Mouse (Mus musculus) lung, adult 2 months (tissue): ENCODE data around the gene Fpr1. TPM values are rescaled to one million over a fixed set of nuclear protein-coding genes. Genes with fewer than 3 reads are reported as not detected.
"Not testable (repeated sequence)": the region's sequence is repeated elsewhere in the genome, so short reads cannot be mapped to it uniquely, and the experiment has no call there.

ENCODE experiments used
- DNase-seq: peaks from one replicate; pipeline ENCODE4 v3.0.0; 2022
- H3K4me1 ChIP-seq: fragments of 200-500 bp; 2 replicates; pipeline ENCODE4 v1.6.1; 2011; ENCODE audit warnings: low read length; ENCODE audit not compliant: control insufficient read depth, insufficient read depth
- H3K4me3 ChIP-seq: fragments of 200-500 bp; replicated peaks from 2 replicates; pipeline ENCODE3; 2011; ENCODE audit warnings: low read depth, mild to moderate bottlenecking, control low read depth, low read length; ENCODE audit errors: extremely low read depth
- CTCF ChIP-seq: fragments of 200-500 bp; IDR thresholded peaks from 2 replicates; pipeline ENCODE4 v1.5.1; 2011; ENCODE audit warnings: mild to moderate bottlenecking, low read length, control low read depth; ENCODE audit not compliant: insufficient read depth
- POLR2A ChIP-seq: fragments of 200-500 bp; IDR thresholded peaks from 2 replicates; pipeline ENCODE4 v1.6.1; 2011; ENCODE audit warnings: low read depth, mild to moderate bottlenecking, control low read depth, low read length, borderline replicate concordance; ENCODE audit errors: extremely low read depth
- WGBS: fragments of 180-500 bp; shearing (Covaris S2); methylation state at CpG from one replicate; pipeline ENCODE4 v1.1.7; 2018; 5-methylcytosine and 5-hydroxymethylcytosine counted together
- polyA plus RNA-seq: library from polyadenylated mRNA; depleted of rRNA; stranded (reverse); fragments of >200 nt; gene quantifications from 2 replicates; pipeline ENCODE4 v1.2.3, GENCODE M21; 2012

The Fpr1 gene
- polyA plus RNA-seq, 1 experiment = 19.0 TPM

- Histone ChIP-seq H3K4me1 (no peaks in the 10 kb centered on the region), H3K4me3 (no peak overlapping the region)
- WGBS = 28% methylated on average over 1 of the region's 1 CpGs
- TF ChIP-seq POLR2A (no peak), CTCF (no peak)
- DNase-seq = no peak
Observed at GRCm38 (mm10) chr17:17856612-17857011, 27.1 kb downstream of the Fpr1 start.

- DNase-seq = no peak
- Histone ChIP-seq H3K4me1 (no peaks in the 10 kb centered on the region), H3K4me3 (no peak within 1 kb of the TSS)
- no peak for TF ChIP-seq POLR2A
- TF ChIP-seq CTCF = no peak
- WGBS = 37% methylated on average over 8 of the region's 8 CpGs
Observed at GRCm38 (mm10) chr17:17855064-17855838, 28.5 kb downstream of the Fpr1 start, which contains the start of gene Has1. Gene Has1 (minus strand): TSS chr17:17855205.

GRCm38 (mm10) chr17:17849906-17850712 lies 33.6 kb downstream of the Fpr1 start:
- TF ChIP-seq CTCF (no peak), POLR2A (no peak)
- no peak for DNase-seq
- 32% methylated on average over 55 of the region's 55 CpGs for WGBS
- Histone ChIP-seq H3K4me1 (no peaks in the 10 kb centered on the region; the same call in 1 of the 2 replicates), H3K4me3 (no peak overlapping the region)

GRCm38 (mm10) chr17:17848988-17849387 lies 34.8 kb downstream of the Fpr1 start:
- no peak for TF ChIP-seq POLR2A
- no peak for TF ChIP-seq CTCF
- H3K4me3 ChIP-seq = no peak overlapping the region
- DNase-seq = no peak
- H3K4me1 ChIP-seq = no peaks in the 10 kb centered on the region; the same call in 1 of the 2 replicates
- WGBS = 61% methylated on average over 2 of the region's 2 CpGs

GRCm38 (mm10) chr17:17845187-17846027 lies 38.3 kb downstream of the Fpr1 start:
- no peak overlapping the region for H3K4me3 ChIP-seq
- WGBS = 69% methylated on average over 10 of the region's 10 CpGs
- DNase-seq = no peak

GRCm38 (mm10) chr17:17844606-17845005 lies 39.1 kb downstream of the Fpr1 start:
- WGBS = 48% methylated on average over 3 of the region's 3 CpGs
- not testable (repeated sequence) for H3K4me3 ChIP-seq, DNase-seq, H3K4me1 ChIP-seq

More at GRCm38 (mm10) chr17:17845187-17846027, 38.3 kb downstream of the Fpr1 start:
- TF ChIP-seq POLR2A (no peak), CTCF (0 out of 2 replicates have a peak, but pooled peaks have one; percentile 3)
- no peaks in the 10 kb centered on the region; the same call in 1 of the 2 replicates for H3K4me1 ChIP-seq

- Histone ChIP-seq H3K4me1 (peaks cover 2% of the 10 kb centered on the region; the same call in 1 of the 2 replicates), H3K4me3 (no peak overlapping the region)
- WGBS = 74% methylated on average over 27 of the region's 27 CpGs
- DNase-seq = no peak
- TF ChIP-seq CTCF = no peak
- TF ChIP-seq POLR2A = no peak
Observed at GRCm38 (mm10) chr17:17843534-17844261, 40.0 kb downstream of the Fpr1 start.

- Histone ChIP-seq H3K4me1 (peaks cover 2% of the 10 kb centered on the region; the same call in 1 of the 2 replicates), H3K4me3 (no peak overlapping the region)
- TF ChIP-seq POLR2A (no peak), CTCF (no peak)
- 91% methylated on average over 7 of the region's 7 CpGs for WGBS
- DNase-seq = no peak
Observed at GRCm38 (mm10) chr17:17840796-17841195, 42.9 kb downstream of the Fpr1 start.

GRCm38 (mm10) chr17:17839276-17839675 lies 44.5 kb downstream of the Fpr1 start:
- Histone ChIP-seq H3K4me3 (no peak overlapping the region), H3K4me1 (peaks cover 2% of the 10 kb centered on the region)
- TF ChIP-seq CTCF (no peak), POLR2A (no peak)
- DNase-seq = no peak
- 92% methylated on average over 2 of the region's 2 CpGs for WGBS
